Mouse (Mus musculus) neural tube, embryonic 10.5 days (tissue): ENCODE measurements around the gene Elf2.
"Not testable (repeated sequence)": the region's sequence is repeated elsewhere in the genome, so short reads cannot be mapped to it uniquely, and the experiment has no call there.

ENCODE experiments used
- DNase-seq: peaks from one replicate; pipeline ENCODE4 v3.0.0-alpha.2; 2017; ENCODE audit warnings: low spot score; ENCODE audit errors: extremely low spot score

Elf2 gene

GRCm38 (mm10) chr3:51330086-51330485 lies 10.4 kb downstream of the Elf2 start:
- no peak for DNase-seq

- no peak for DNase-seq
These were observed 11.9 kb downstream of the Elf2 start for GRCm38 (mm10) chr3:51328546-51328945.

GRCm38 (mm10) chr3:51327817-51328216 lies 12.6 kb downstream of the Elf2 start:
- no peak for DNase-seq

GRCm38 (mm10) chr3:51327429-51327797 lies 13.1 kb downstream of the Elf2 start:
- DNase-seq: no peak

GRCm38 (mm10) chr3:51326664-51327428 lies 13.6 kb downstream of the Elf2 start:
- no peak for DNase-seq

GRCm38 (mm10) chr3:51325475-51325874 lies 15.0 kb downstream of the Elf2 start:
- no peak for DNase-seq

- DNase-seq: no peak
These were observed 17.5 kb downstream of the Elf2 start for GRCm38 (mm10) chr3:51323006-51323405.

GRCm38 (mm10) chr3:51322326-51322725 lies 18.1 kb downstream of the Elf2 start:
- DNase-seq: no peak

GRCm38 (mm10) chr3:51321141-51321540 lies 19.3 kb downstream of the Elf2 start:
- DNase-seq: no peak

GRCm38 (mm10) chr3:51318053-51318452 lies 22.4 kb downstream of the Elf2 start:
- not testable (repeated sequence) for DNase-seq

GRCm38 (mm10) chr3:51316876-51317275 lies 23.6 kb downstream of the Elf2 start:
- no peak for DNase-seq

GRCm38 (mm10) chr3:51311638-51312037 lies 28.8 kb downstream of the Elf2 start:
- no peak for DNase-seq

GRCm38 (mm10) chr3:51310098-51310497 lies 30.4 kb downstream of the Elf2 start:
- DNase-seq: no peak

GRCm38 (mm10) chr3:51306621-51307020 lies 33.8 kb downstream of the Elf2 start:
- no peak for DNase-seq

GRCm38 (mm10) chr3:51305961-51306360 lies 34.5 kb downstream of the Elf2 start:
- no peak for DNase-seq

GRCm38 (mm10) chr3:51302971-51303476 lies 37.4 kb downstream of the Elf2 start:
- peak; percentile 1 for DNase-seq

- no peak for DNase-seq
These were observed 38.9 kb downstream of the Elf2 start for GRCm38 (mm10) chr3:51301583-51301982.

- no peak for DNase-seq
These were observed 43.7 kb downstream of the Elf2 start for GRCm38 (mm10) chr3:51296790-51297189.

- DNase-seq: no peak
These were observed 45.2 kb downstream of the Elf2 start for GRCm38 (mm10) chr3:51295225-51295624.

GRCm38 (mm10) chr3:51294251-51294650 lies 46.2 kb downstream of the Elf2 start:
- no peak for DNase-seq

GRCm38 (mm10) chr3:51288880-51289821 lies 51.3 kb downstream of the Elf2 start:
- DNase-seq: peak; percentile 77

GRCm38 (mm10) chr3:51284375-51284774 lies 56.1 kb downstream of the Elf2 start:
- no peak for DNase-seq
